Mouse (Mus musculus): ENCODE results near the gene Gm3336.

- TF ChIP-seq CTCF (IDR thresholded peaks at IDR 0.05; ENCODE audit: low read depth) (no peak), EP300 (IDR thresholded peaks at IDR 0.05; ENCODE audit: low read depth) (no peak)
Measured at GRCm38 (mm10) chr8:70708281-70708680, 10.1 kb upstream of the Gm3336 start.
